Mouse (Mus musculus) spleen, adult 12 weeks (tissue): ENCODE data around the gene Mtx1.
"Not testable (repeated sequence)": the region's sequence is repeated elsewhere in the genome, so short reads cannot be mapped to it uniquely, and the experiment has no call there.

Source experiments
- DNase-seq: peaks from one replicate; pipeline ENCODE4 v3.0.0; 2022; ENCODE audit warnings: low spot score

Gene Mtx1

DNA sequence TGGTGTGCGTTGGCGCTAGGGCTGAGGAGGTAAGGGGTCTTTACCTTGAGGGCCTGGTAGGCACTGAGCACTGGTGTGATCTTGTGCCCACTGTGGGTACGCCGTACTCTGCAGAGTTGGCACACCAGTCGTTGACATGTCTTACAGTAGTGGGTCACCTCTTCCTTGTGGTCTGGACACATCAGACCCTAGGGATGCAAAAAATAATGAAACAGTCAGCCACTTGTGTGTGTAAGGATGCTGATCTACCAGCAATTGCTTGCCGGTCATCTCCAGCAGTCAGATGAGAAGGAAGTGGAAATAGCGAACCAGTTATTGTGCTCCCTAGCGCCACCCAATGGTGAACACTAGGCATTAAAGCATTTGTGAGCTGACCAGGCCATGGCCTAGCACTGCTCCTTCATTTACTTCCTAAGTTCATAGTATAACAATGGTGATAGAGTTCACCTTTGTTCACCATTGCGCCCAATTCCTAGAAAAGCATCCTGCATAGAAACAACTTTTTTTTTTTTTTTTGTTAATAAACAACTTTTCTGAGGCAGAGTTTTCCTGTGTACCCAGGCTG lies 15.5 kb upstream of the Mtx1 start:
- DNase-seq: peak; percentile 40

DNA sequence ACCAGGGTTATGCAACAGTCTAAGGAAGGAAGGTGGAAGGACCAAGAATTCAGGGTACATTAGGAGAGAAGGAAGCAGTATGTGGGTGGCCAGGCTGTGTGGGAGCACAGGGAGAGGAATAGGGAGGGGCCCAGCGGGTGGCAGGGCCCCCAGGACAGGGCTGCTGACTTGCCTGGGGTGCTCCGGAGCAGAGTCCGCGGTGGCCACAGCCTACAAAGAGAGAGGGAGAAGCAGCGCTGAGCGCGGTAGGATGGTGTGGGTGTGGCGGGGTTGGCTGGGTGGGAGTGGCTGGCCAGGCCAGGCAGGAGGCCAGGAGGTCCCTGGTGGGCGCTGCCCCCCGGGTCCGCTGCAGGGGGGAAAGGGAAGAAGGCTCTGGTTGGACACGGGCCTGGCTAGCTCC lies 11.6 kb upstream of the Mtx1 start:
- no peak for DNase-seq

DNA sequence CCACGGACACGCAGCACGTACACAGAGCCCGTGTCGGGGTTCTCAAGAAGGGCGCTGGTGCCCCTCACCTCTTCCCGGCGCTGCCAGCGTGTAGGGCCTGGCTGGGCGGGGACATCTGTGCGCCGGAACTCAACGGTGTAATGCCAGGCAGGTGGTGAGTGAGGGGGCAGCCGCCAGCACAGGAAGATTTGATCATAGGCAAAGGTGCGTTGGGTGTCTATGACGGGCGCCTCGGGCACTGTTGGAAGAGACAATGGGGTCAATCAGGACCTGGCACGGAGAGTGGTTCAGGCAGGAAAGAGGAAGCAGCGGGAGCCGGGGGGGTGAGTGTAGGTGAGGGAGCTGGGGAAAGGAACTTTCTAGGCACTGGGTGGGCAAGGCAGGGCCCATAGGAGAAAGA lies 10.8 kb upstream of the Mtx1 start:
- no peak for DNase-seq

DNA sequence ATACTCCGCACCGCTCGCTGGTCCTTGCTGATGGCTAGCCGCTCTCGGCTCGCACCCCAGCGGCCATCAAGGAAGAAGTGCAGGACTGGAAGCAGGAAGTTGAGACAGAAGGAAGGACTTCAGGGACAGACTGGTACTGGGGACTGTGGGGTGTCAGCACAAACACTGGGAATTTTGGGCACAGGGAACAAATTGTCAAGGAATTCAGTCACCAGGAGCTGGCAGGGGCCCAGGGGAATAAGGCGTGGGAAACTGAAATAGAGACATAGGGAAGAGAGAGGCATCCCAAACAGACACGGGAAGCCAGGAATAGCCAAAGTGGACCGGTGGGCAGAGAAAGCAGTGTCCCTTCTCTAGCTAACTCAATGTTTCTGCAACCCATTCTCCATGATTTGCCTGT lies 9.6 kb upstream of the Mtx1 start:
- no peak for DNase-seq

DNA sequence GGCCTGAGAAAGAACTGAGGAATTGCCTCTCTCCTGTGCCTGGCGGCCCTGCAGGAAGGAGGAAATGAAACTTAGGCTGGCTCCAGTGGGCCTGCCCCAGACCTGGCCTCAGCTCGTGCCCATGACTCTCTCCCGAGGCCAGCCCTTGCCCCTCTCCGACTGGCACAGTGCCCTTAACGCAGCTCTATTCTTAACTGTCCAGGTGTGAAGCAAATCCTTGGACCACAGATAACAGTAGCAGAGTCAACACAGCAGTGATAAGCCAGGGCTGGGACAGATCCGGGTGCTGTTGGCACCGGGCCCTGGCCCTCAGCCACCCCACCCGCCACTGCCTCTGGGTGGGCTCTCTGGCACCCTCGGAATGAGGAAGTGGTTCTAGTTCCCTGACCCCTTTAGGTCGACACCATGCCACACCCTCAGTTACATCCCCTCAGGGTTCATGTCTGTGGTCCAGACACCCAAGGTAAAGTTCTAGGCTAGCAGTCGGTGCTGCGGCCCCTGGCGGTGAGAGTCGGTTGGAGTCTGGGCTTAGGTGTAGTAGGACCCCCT lies 6.7 kb upstream of the Mtx1 start:
- DNase-seq: no peak

DNA sequence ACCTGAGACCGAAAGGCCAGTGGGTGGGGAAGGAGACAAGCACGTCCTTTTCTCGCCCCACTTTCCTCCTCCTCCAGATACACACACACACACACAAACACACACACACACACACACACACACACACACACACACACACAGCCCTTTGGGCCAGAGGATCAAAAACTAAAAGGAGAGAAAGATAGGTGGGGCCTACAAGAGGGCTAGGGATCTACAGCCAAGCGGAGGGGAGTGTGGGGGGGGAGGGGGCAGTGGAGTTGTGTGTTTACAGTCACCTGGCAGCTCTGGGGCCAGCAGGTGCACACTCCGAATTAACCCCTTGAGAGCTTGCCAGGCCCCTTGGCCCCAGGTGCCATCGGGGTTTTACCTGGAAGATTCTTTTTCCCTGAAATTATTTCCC lies 5.7 kb upstream of the Mtx1 start:
- DNase-seq: no peak

DNA sequence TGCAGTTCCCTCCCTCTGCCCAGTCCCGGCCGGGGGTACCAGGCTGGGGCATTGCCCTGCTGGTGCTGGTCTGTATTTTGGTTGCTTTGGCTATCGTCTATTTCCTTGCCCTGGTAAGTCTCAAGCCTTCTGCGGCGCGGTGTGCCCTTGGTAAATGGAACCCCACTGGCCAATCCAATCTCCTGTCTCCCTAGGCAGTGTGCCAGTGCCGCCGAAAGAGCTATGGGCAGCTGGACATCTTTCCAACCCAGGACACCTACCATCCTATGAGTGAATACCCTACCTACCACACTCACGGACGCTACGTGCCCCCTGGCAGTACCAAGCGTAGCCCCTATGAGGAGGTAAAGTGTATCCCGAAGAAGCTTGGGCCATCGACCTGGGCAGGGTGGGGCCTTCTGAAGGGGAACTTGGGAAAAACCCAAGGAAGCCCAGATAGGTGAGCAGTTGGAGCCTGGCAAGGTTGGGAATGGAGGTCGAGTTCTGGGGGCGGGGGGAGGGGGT lies 4.9 kb upstream of the Mtx1 start:
- DNase-seq: no peak

DNA sequence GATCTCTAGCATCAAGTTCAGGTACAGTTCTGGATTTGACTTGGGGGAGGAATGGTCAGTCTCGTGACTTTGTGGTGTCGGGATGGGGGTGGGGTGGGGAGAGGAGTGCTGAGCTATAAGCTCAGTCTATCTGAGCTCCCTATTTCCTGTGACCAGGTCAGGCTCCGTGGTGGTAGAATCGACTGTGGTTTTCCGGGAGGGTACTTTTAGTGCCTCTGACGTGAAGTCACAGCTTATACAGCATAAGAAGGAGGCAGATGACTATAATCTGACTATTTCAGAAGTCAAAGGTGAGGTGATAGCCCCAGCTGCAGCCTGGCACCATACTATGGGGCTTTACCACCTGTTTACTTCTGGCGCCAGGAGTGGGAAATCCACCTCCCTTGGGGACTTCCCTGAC lies 4.5 kb upstream of the Mtx1 start:
- no peak for DNase-seq

DNA sequence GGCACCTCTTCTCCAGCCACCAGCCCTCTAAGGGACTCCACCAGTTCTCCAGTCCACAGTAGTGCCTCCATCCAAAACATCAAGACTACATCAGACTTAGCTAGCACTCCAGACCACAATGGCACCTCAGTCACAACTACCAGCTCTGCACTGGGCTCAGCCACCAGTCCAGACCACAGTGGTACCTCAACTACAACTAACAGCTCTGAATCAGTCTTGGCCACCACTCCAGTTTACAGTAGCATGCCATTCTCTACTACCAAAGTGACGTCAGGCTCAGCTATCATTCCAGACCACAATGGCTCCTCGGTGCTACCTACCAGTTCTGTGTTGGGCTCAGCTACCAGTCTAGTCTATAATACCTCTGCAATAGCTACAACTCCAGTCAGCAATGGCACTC lies 3.7 kb upstream of the Mtx1 start:
- no peak for DNase-seq

DNA sequence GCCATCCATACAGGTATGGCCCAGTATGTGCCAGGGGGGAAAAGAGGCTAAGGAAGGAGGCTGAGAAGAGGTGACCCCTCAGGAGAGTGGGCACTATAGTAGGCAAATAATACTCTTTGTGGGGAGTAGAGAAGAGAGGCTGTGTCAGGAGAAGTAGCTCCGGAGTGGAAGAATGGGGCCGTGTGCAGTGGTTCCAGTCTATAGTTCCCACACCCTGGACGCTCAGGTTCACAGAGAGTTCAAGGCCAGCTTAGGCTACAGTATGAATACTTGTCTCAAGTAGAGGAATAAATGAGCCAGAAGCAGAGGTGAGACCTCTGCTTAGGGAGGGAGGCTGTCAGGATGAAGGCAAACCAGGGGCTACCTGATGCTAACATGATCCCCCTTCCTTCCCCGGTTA lies 2.4 kb upstream of the Mtx1 start:
- DNase-seq: no peak

DNA sequence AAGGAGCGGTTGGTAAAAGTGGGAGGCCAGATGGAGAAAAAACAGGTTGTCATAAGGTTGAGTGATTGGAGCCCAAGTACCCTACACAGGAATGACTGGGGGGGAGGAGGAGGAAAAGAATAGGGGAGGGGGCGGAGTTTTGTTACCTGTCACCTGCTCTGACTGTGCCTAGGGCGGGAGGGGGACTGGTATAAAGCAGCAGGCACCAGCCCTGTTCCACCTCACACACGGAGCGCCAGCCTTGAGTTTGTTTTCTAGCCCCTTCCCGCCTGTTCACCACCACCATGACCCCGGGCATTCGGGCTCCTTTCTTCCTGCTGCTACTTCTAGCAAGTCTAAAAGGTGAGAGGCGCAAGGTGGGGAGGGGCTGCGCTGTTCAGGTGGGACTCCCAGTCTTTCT lies 1.9 kb upstream of the Mtx1 start, which contains the start of gene Muc1:
Gene Muc1 (plus strand): TSS at position 222 of the 400 bp plus-strand sequence.
- no peak for DNase-seq

DNA sequence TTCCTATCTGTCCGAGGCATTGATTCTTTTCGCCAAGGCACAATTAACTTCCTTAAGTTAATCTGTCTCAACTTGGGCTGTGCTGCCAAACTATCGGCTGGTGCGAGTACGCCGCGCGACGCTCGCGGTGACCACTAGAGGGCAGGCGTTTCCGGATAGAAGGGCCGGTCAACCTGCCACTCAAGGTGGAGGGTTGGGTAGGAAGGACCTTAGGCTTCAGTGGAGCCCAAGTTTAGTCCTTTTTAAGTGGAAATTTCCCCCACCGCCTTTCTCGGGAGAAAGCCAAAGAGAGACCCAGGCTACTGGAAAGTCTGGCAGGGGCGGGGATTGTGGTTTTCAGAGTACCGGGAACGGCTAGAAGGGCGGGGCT lies 1.3 kb upstream of the Mtx1 start:
- DNase-seq: peak; percentile 71

DNA sequence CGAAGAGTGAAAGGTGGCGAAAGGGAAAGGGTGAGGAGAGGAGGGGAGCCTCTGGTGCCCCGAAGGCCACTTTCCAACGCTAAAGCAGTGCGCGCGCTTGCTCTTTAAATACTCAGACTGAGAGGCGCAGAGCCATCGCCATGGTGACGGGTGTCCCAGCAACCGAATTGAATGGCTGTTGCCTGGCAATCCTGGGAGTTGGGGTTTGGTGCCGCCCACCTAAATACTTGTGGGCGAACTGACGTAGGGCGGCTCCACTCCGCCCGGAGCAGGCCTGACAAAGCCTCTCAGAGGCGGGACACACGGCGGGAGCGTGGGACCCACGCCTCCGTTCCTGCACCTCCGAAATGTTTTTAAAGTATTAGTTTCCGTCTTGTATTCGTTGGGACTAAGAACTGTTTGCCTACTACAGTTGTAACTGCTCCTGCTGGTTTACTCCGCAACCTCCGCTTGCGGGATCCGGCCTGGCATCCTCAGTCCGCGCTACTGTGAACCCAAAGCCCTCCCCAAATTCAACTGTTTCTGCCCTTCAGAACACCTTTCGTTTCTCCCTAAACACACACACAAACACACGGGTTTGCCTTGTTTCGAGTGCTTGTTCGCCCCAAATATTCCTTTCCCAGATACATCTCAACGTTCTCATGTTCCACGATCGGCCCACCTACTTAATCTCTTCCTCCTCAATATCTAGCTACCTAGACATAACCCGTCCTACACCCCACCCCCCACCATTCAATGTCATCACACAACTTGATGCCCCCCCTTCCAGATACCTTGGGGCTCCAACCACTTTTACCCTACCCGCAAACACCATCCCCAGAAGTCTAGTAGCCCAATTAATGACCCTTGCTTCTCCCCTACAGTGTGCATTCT lies 655 bp upstream of the Mtx1 start:
- DNase-seq: no peak

DNA sequence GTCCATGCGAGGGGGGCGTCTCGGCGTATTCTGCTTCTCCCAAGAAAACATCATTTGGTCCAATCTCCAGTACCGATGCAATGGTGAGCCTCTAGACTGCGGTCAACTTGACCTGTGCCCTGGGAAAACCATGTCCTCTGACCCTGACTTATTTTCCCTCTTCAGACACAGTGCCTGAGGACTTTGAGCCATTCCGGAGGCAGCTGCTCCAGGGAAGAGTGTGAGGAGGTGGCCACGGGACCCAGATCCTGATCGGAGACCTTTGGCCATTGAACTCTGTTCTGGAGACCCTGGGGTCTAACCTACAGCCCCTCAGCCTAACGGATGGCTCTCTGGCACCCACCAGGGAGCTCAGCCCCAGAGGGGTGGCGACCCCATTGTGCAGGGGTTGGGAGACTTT lies 527 bp downstream of the Mtx1 start:
- no peak for DNase-seq

DNA sequence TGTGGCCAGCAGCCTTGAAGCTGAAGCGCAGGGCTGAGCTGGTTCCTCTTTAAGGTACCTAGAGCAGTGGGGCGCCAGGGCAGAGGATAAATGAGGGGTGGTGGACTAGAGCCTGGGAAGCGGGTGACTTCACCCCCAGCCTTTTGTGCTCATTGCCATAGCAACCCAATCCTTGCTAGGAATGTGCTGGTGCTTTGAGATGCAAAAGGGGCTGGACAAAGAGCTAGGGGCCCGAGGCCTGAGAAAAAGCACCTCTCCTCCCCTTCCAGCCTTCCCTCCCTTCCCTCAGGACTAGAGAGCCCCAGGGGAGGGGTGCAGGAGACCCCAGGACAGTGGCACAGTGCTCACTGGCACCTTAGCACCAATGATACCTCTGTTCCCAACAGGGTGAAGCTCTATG lies 970 bp downstream of the Mtx1 start:
- DNase-seq: no peak

DNA sequence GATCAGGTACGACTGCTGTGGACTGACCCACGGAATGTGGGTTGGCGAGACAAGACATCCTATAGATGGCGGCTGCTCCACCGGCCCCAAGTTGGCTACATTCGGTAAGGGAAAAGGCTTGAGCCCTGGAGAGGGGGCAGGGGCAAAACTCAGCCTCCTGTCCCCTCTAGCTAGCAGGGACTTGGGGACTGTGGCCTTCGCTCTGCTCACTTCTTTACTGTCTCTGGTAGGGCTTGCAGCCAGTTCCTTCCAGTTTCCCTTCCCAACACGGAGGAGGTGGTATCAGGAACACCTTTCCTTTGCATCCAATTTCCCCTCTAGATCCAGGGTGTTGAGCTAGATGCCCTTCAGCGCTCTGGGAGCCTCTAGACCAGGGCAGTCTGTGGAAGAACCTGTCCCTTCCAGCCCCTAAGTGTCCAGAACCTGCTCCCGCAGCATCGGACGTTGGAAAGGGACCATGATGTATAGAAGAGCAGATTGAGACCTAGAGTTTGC lies 1.5 kb downstream of the Mtx1 start:
- no peak for DNase-seq

DNA sequence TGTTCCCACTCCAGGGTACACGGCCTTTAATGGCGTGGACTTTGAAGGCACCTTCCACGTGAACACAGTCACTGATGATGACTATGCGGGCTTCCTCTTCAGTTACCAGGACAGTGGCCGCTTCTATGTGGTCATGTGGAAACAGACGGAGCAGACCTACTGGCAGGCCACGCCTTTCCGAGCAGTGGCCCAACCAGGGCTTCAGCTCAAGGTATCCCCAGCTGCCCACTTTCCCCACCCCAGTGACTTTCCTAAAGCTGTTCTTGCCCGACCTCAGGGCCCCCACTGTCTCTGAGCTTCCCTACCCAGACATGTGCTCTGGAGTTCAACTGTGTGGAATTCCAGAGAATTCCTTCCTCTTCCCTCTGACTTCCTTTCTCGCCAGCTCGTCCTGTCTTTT lies 2.1 kb downstream of the Mtx1 start:
- no peak for DNase-seq

DNA sequence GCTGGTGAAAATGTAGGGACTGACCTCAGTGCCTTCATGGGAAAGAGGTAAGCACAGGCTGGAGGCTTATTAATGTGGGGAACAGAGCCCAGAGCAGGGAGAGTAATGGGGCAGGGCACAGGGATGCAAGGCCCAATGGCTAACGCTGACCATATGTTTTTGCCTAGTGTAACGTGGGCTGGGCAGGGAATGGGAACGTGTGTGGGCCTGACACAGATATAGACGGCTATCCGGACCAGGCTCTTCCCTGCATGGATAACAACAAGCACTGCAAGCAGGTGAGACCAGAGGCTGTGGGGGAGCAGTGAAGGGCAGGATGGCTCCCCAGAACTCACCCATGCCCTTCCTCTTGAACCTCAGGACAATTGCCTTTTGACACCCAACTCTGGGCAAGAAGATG lies 5.7 kb downstream of the Mtx1 start:
- no peak for DNase-seq

DNA sequence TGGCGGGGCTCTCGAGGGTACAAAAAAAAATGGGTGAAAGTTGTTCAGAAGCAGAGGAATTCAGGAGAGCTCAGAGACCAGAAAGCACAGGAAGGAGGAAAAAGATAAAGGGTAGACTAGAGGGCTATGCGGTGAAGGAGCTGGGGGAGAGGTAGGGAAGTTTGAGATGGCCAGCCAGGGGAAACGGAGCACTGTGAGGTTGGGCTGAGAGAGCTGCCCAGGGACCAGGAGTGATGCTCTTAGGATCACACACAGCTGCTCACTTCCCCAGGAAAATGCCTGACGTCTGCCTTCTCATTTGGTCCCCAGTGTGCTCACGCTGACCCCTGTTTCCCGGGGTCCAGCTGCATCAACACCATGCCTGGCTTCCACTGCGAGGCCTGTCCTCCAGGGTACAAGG lies 7.3 kb downstream of the Mtx1 start:
- DNase-seq: no peak

DNA sequence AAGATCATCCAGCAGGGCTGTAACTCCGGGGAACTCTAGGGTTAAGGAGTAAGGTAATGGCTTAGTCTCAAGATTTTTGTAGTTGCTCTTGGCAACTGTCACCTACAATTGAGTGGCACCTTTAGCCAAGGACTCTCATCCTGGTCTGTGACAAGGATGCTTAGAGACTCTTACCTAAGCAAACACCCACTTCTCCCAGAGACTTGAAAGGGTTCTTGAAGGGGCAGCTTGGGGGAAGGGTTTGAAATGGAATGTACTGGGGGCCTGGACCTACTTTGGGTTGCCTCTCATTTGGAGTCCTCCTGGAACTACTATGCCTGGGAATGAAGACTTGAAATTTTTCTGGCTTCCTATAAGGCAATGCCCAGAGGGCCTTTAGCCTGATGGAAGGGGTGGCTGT lies 8.6 kb downstream of the Mtx1 start:
- DNase-seq: no peak

DNA sequence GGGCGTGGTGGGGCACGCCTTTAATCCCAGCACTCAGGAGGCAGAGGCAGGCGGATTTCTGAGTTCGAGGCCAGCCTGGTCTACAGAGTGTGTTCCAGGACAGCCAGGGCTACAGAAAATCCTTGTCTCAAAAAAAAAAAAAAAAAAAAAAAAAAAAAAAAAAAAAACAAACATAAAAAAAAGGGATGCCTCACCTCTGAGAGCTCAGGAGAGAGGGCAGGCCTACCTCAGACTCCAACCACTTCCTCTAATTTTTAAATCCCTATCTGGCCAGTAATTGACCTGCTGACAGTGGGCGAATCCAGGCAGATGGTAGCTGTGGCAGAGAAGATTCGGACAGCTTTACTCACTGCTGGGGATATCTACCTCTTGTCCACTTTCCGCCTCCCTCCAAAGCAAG lies 10.5 kb downstream of the Mtx1 start:
- DNase-seq: not testable (repeated sequence)

DNA sequence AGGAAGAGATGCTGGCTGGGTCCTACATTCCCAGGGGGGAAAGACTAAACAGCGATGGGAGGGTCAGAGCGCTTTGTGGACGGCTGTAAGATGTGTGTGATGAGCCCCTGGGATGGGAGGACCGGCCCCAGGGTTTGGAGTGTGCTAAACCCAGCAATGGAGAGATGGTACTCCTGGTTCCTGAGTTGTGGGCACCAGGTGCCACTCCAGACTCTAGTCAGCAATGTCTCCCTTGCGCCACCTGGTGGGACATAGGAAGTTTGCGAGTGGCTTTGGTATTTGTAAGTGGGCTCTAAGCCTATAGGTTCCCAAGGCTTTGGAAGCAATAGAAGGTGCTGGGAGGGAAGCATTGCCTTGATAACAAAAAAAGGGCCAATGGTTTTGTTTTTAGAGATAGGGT lies 11.0 kb downstream of the Mtx1 start:
- peak; percentile 73 for DNase-seq

DNA sequence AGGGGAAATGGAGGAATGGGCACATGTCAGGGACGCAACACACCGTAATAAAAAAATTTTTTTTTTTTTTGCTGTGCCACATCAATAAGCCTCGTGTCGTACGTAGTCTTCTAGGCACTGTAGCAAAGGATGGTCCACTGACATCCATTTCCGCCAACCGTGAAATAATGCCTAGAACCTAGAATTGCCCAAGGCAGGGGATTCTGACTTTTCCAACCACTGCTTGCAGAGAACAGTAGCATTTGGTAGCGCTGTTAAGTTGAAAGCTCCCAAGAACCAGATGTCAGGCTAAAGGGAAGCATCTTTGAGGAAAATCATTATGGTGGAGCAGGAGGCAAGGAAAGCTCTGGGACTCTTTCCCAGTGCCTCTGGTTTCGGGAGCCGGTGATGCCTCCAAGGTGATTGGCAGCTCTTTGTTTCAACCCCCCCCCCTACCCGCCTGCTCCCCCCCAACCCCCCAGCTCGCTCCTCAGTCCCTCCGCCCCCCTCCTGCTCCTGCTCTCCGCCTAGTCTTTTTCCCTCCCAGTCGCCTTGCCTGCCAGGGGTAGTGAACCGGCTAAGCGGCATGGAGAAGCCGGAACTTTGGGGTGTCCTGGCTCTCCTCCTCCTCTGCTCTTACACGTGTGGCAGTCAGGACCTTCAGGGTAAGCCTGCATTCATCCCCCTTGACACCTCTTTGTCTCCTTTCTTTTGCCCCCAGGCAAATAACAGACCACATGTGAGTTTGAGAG lies 12.0 kb downstream of the Mtx1 start, which contains the start of gene Thbs3:
Gene Thbs3 (plus strand): TSS at position 500 of the 731 bp plus-strand sequence.
- no peak for DNase-seq
